Mouse (Mus musculus) kidney, adult 2 months (tissue): ENCODE results near the gene Onecut3. TPM values are rescaled to one million over a fixed set of nuclear protein-coding genes. Genes with fewer than 3 reads are reported as not detected.

Source experiments
- DNase-seq: peaks from one replicate; pipeline ENCODE4 v3.0.0; 2021
- H3K27ac ChIP-seq: fragments of 200-500 bp; 2 replicates; pipeline ENCODE4 v1.5.1; 2012; ENCODE audit warnings: low read depth, low read length, control low read depth, inconsistent platforms; ENCODE audit not compliant: insufficient read depth
- H3K27me3 ChIP-seq: fragments of 200-500 bp; replicated peaks from 2 replicates; pipeline ENCODE4 v1.6.1; 2012; ENCODE audit warnings: mild to moderate bottlenecking, moderate library complexity, low read length, inconsistent platforms; ENCODE audit not compliant: control insufficient read depth, insufficient read depth
- H3K36me3 ChIP-seq: fragments of 200-500 bp; 2 replicates; pipeline ENCODE4 v1.6.1; 2012; ENCODE audit warnings: mild to moderate bottlenecking, moderate library complexity, low read length, inconsistent platforms; ENCODE audit not compliant: control insufficient read depth, insufficient read depth
- H3K4me1 ChIP-seq: fragments of 200-500 bp; 2 replicates; pipeline ENCODE4 v1.6.1; 2011; ENCODE audit warnings: low read length; ENCODE audit not compliant: control insufficient read depth, insufficient read depth
- H3K4me3 ChIP-seq: fragments of 200-500 bp; 2 replicates; pipeline ENCODE4 v1.5.1; 2011; ENCODE audit warnings: mild to moderate bottlenecking, low read depth, low read length, control low read depth; ENCODE audit not compliant: insufficient read depth
- CTCF ChIP-seq: fragments of 200-500 bp; conservative IDR thresholded peaks from 2 replicates; pipeline ENCODE4 v1.5.1; 2011; ENCODE audit warnings: low read depth, mild to moderate bottlenecking, control low read depth, low read length, moderate library complexity, mixed read lengths; ENCODE audit not compliant: insufficient read depth, insufficient read length
- POLR2A ChIP-seq: fragments of 200-500 bp; IDR thresholded peaks from one replicate; pipeline ENCODE4 v1.6.1; 2011; ENCODE audit warnings: low read depth, low read length, control low read depth
- WGBS: fragments of 180-500 bp; shearing (Covaris S2); methylation state at CpG from one replicate; pipeline ENCODE4 v1.1.7; 2018; 5-methylcytosine and 5-hydroxymethylcytosine counted together
- polyA plus RNA-seq: library from polyadenylated mRNA; depleted of rRNA; stranded (reverse); fragments of >200 nt; gene quantifications from 2 replicates; pipeline ENCODE4 v1.2.3, GENCODE M21; 2012

Onecut3 gene
- polyA plus RNA-seq, 1 experiment: not detected

- Histone ChIP-seq H3K27ac (no peak overlapping the region), H3K4me3 (no peak overlapping the region), H3K36me3 (no peaks in the 10 kb centered on the region), H3K4me1 (no peaks in the 10 kb centered on the region), H3K27me3 (peaks cover 3% of the 10 kb centered on the region)
- TF ChIP-seq POLR2A (no peak), CTCF (no peak)
- DNase-seq: no peak
- 18% methylated on average over 22 of the region's 22 CpGs for WGBS
Observed at GRCm38 (mm10) chr10:80502819-80503314, 8.2 kb downstream of the Onecut3 start.

GRCm38 (mm10) chr10:80503599-80504220 lies 9.1 kb downstream of the Onecut3 start:
- 19% methylated on average over 27 of the region's 27 CpGs for WGBS
- Histone ChIP-seq H3K27ac (no peak overlapping the region), H3K36me3 (no peaks in the 10 kb centered on the region), H3K4me3 (no peak overlapping the region), H3K4me1 (no peaks in the 10 kb centered on the region), H3K27me3 (peaks cover 3% of the 10 kb centered on the region)
- TF ChIP-seq CTCF: no peak
- TF ChIP-seq POLR2A: no peak
- peak; percentile 28 for DNase-seq

DNA sequence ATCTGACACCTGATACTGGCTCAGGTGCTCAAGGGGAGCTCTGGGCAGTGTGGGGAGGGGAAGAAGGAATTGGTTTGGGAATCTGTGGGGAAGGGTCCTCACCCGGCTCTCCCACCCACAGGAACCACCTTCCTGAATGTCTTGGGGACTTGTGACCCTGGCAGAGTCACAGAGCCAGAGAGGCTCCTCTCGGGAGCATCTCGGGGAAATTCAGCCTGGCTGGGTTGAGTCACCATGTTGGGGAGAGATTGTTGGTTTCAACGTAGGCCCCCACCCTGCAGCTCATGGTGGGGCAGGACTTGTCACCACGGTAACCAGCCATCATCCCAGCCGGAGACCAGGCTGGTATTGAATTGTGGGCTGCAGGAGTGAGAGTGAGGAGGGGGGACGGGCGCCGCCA lies 10.1 kb downstream of the Onecut3 start:
- Histone ChIP-seq H3K4me3 (no peak overlapping the region), H3K27ac (no peak overlapping the region), H3K27me3 (peaks cover 3% of the 10 kb centered on the region), H3K4me1 (no peaks in the 10 kb centered on the region), H3K36me3 (no peaks in the 10 kb centered on the region)
- TF ChIP-seq CTCF (no peak), POLR2A (no peak)
- DNase-seq: no peak
- WGBS: 4% methylated on average over 8 of the region's 9 CpGs

GRCm38 (mm10) chr10:80506222-80506621 lies 11.6 kb downstream of the Onecut3 start:
- H3K4me3 ChIP-seq: no peak overlapping the region
- under 1% methylated on average over 11 of the region's 11 CpGs for WGBS
- no peaks in the 10 kb centered on the region for H3K36me3 ChIP-seq
- TF ChIP-seq CTCF (peak; percentile 81), POLR2A (no peak)
- H3K4me1 ChIP-seq: no peaks in the 10 kb centered on the region
- peak; percentile 60 for DNase-seq
- H3K27ac ChIP-seq: no peak overlapping the region
- H3K27me3 ChIP-seq: peaks cover 3% of the 10 kb centered on the region

- no peak for TF ChIP-seq POLR2A
- TF ChIP-seq CTCF: peak; percentile 96
- Histone ChIP-seq H3K27me3 (no peaks in the 10 kb centered on the region), H3K4me1 (no peaks in the 10 kb centered on the region), H3K27ac (no peak overlapping the region), H3K36me3 (no peaks in the 10 kb centered on the region), H3K4me3 (peak overlapping the region; percentile 45)
- 8% methylated on average over 20 of the region's 20 CpGs for WGBS
- DNase-seq: peak; percentile 81
Observed at GRCm38 (mm10) chr10:80509412-80510272, 15.0 kb downstream of the Onecut3 start.

DNA sequence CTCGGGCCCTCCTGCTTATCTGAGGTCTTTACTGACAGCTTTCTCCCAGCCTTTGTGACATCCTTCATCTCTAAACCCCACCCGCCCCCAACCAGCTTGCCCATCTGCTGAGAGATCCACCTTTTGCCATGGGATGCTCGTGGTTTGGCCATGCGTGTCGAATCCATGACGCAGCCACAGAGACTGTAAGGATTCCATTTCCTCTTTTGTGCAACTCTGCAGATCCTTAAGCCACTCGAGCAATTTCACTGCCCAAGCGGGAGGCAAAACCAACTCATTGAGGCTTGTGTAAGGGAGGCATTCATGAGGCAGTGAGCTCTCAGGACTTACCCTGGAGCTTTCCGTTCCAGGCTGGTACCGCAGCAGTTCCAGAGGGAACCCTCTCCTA lies 15.6 kb downstream of the Onecut3 start:
- 41% methylated on average over 10 of the region's 10 CpGs for WGBS
- no peak for DNase-seq
- no peaks in the 10 kb centered on the region for H3K27me3 ChIP-seq
- no peak overlapping the region for H3K4me3 ChIP-seq
- H3K36me3 ChIP-seq: no peaks in the 10 kb centered on the region
- no peak overlapping the region for H3K27ac ChIP-seq
- no peaks in the 10 kb centered on the region for H3K4me1 ChIP-seq
- no peak for TF ChIP-seq CTCF
- TF ChIP-seq POLR2A: no peak

DNA sequence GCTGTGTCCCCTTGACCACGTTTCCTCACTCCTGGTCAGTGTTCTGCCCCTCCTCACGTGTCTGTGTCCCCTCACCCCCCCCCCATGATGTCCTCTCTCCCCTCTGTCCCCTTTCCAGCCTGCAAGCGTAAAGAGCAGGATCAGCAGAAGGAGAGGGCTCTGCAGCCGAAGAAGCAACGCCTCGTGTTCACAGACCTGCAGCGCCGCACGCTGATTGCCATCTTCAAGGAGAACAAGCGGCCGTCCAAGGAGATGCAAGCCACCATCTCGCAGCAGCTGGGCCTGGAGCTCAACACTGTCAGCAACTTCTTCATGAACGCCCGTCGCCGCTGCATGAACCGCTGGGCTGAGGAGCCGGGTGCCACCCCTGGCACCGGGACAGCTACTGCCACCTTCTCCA lies 19.1 kb downstream of the Onecut3 start:
- Histone ChIP-seq H3K27ac (no peak overlapping the region), H3K4me3 (no peak overlapping the region)
- 12% methylated on average over 19 of the region's 19 CpGs for WGBS

More for the DNA sequence above, 19.1 kb downstream of the Onecut3 start:
- Histone ChIP-seq H3K36me3 (no peaks in the 10 kb centered on the region), H3K27me3 (no peaks in the 10 kb centered on the region), H3K4me1 (no peaks in the 10 kb centered on the region)
- TF ChIP-seq POLR2A: no peak
- TF ChIP-seq CTCF: no peak
- no peak for DNase-seq
